Mouse (Mus musculus): Measurements from ENCODE around the gene Dnmt3b.
"Not testable (repeated sequence)": the region's sequence is repeated elsewhere in the genome, so short reads cannot be mapped to it uniquely, and the experiment has no call there.

The Dnmt3b gene

GRCm38 (mm10) chr2:153638977-153639680, 10.1 kb upstream of the Dnmt3b start:
- no peak for DNase-seq (ENCODE audit: low spot score)

GRCm38 (mm10) chr2:153642496-153642895, 6.8 kb upstream of the Dnmt3b start:
- no peak for DNase-seq (ENCODE audit: low spot score)

GRCm38 (mm10) chr2:153642999-153643398, 6.3 kb upstream of the Dnmt3b start:
- DNase-seq (ENCODE audit: low spot score) = no peak

- no peak for DNase-seq (ENCODE audit: low spot score)
Measured at GRCm38 (mm10) chr2:153648773-153649297, 415 bp upstream of the Dnmt3b start.

- DNase-seq (ENCODE audit: low spot score) = peak; percentile 49
Measured at GRCm38 (mm10) chr2:153650014-153650687, 901 bp downstream of the Dnmt3b start.

DNA sequence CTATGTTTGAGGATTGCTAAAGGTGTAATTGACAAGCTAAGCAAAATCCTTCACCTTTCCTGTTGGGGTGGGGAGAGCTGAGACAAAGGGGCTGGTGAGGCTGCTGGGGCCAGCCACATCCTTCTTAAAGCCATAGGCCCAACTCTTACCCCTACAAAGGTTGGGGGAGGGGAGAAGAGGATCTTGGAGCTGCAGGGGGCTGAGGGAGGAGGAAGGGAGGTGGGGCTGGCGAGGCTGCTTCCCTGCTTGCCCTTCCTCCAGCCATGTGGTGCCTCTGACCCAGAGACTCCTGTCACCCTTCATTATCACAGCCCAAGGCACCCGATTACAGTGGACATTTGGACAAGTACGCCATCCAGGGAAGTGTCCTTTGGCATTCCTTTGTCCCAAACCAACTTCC, 2.4 kb downstream of the Dnmt3b start:
- DNase-seq (ENCODE audit: low spot score) = no peak

DNA sequence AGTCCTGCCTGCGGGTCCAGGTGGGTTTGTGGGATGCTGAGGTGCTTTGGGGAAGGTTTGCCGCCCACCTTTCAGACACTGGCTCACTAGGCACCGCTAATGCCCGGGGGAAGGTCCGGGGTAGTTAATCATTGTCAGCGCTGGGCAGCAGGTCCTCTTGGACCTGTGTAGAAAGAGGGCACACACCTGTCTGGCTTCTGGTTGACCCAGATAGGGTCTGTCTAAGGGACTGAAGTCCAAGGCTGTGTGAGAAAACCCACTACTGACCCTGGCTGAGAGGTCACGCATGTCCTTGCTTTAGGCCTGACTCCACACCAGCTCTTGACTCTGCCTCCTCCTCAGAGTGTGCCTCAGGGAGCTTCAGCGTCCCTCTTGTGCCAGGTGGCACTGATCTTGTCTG, 8.4 kb downstream of the Dnmt3b start:
- not testable (repeated sequence) for DNase-seq (ENCODE audit: low spot score)

GRCm38 (mm10) chr2:153660616-153661015, 11.4 kb downstream of the Dnmt3b start:
- peak; percentile 61 for DNase-seq (ENCODE audit: low spot score)

DNA sequence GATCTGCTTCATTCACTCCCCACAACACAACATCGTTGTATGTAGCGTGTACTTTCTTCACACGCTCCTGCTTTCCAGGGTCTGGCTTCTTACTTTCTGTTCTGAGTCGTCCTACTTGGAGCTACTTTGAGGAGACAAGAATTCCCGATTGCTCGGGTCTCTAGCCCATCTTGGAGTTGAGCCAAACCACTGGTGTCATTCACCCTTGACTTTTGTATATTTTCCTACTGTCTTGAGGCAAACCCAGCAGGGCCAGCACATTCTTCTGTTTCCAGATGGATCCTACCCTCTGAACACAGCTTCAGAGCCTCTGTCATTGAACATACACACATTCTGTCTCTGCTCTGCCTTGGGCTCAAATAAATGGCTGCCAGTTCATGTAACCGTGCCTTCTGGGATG, 16.2 kb downstream of the Dnmt3b start:
- DNase-seq (ENCODE audit: low spot score) = no peak

- no peak for DNase-seq (ENCODE audit: low spot score)
Measured at GRCm38 (mm10) chr2:153668754-153669376, 19.6 kb downstream of the Dnmt3b start.

GRCm38 (mm10) chr2:153670111-153670510, 20.9 kb downstream of the Dnmt3b start:
- no peak for DNase-seq (ENCODE audit: low spot score)

GRCm38 (mm10) chr2:153672619-153673018, 23.4 kb downstream of the Dnmt3b start:
- no peak for DNase-seq (ENCODE audit: low spot score)

GRCm38 (mm10) chr2:153675364-153675763, 26.1 kb downstream of the Dnmt3b start:
- not testable (repeated sequence) for DNase-seq (ENCODE audit: low spot score)

DNA sequence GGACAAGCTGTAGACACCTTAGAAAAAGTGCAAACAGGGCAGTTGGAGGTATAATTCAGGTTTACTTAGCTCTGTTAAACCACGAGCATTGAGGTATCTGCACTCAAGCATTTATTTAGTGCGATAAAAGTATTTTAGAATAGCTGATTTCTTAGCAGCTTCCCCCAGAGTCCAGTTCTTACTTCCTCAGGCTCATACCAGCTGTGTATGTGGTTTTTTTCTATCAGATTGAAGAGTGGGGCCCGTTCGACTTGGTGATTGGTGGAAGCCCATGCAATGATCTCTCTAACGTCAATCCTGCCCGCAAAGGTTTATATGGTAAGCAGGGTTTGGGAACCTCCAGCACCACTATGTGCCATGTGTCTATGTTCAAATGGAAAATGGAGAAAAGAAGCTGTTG, 27.7 kb downstream of the Dnmt3b start:
- DNase-seq (ENCODE audit: low spot score) = no peak

DNA sequence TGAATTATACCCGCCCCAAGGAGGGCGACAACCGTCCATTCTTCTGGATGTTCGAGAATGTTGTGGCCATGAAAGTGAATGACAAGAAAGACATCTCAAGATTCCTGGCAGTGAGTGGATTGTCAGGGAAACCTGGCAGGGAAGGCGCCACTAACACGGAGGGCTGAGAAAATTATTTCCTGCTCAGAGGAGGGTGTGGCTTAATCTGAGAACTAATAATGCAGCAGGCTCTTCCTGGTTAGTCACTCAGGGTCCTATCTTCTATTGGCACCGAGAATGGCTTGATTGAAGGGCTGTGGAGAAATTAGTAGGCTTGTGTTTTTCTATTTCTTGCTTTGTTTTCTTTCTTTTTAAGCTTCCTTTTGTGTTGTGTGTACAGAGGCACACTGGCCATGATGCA, 28.3 kb downstream of the Dnmt3b start:
- no peak for DNase-seq (ENCODE audit: low spot score)

DNA sequence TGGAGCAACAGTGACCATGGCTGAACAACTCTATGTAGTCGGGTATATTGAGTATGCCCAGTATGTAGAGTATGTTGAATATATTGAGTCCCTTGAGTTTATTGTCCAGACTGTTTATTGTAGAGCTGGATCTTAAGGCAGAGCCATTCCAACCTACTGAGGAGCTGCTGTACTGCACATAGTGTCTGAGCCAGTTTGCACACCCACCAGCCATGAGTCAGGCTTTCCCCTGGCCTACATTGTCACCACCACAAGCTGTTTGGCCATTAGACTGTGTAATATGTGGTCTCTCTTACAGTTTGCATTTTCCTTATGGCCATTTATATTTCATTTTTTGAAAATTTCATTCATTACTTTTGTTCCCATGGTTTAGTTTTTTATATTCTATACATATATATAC, 30.7 kb downstream of the Dnmt3b start:
- no peak for DNase-seq (ENCODE audit: low spot score)

GRCm38 (mm10) chr2:153693413-153693812, 44.2 kb downstream of the Dnmt3b start:
- not testable (repeated sequence) for DNase-seq (ENCODE audit: low spot score)

- peak; percentile 80 for DNase-seq (ENCODE audit: low spot score)
Measured at GRCm38 (mm10) chr2:153694462-153695085, 45.3 kb downstream of the Dnmt3b start.

GRCm38 (mm10) chr2:153696352-153696751, 47.1 kb downstream of the Dnmt3b start, which contains the start of gene Dnmt3c:
Gene Dnmt3c, plus strand, starts transcription at chr2:153696652.
- DNase-seq (ENCODE audit: low spot score) = no peak

GRCm38 (mm10) chr2:153703389-153703788, 54.1 kb downstream of the Dnmt3b start:
- no peak for DNase-seq (ENCODE audit: low spot score)

DNA sequence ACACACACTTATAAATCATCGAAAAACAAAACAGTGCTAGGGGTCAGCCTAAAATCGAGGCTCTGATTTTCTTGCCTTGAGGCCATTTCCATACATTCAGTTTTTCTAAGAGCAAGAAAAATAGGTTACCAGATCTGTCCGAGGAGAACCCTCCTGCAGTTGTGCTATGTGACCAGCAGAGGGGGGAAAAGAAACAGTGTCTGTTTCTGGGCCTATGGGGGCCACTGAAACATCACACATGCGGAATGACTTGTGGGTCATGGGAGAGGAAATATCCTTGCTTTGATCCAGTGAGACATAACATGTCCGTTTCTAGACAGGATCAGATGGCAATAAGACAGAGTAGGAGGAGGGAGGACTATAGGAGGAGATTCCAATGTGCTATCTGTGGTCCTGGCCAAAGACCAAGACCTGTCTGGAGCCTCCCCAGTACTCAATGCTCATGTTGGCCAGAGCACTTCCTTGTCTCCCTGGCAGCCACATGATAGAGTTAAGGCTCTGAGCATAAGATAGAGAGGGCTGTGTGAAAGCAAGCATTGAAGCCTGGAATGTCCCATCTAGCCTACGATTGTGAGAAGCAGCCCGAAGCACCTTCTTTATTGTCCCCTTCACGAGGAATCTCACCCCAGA, 61.6 kb downstream of the Dnmt3b start:
- DNase-seq (ENCODE audit: low spot score) = no peak

GRCm38 (mm10) chr2:153712646-153713091, 63.4 kb downstream of the Dnmt3b start:
- DNase-seq (ENCODE audit: low spot score) = no peak
